Comparison of ENCODE assay signal across 1 mouse cellular context in genomic region chr5:100007040-100007375, GRCm38 (mm10).
TF ChIP-seq lines count a peak whose summit lies in the region.

No protein-coding gene starts in this region.

TF ChIP-seq in MEL, 35 proteins besides CTCF, POLR2A, EP300 and RAD21:
- peak; percentile 14; the same call in 1 of the 2 replicates for TF ChIP-seq SMC3 (IDR thresholded peaks at IDR 0.05; ENCODE audit: low read depth, low read length)
- peak; percentile 45; the same call in 1 of the 2 replicates for TF ChIP-seq ZNF384 (IDR thresholded peaks at IDR 0.05; ENCODE audit: low read depth, low read length)
- TF ChIP-seq TCF12 (IDR thresholded peaks at IDR 0.05; ENCODE audit: low read depth, low read length), result no peak
- TF ChIP-seq USF1 (IDR thresholded peaks at IDR 0.05; ENCODE audit: low read depth, low read length), result no peak
